Mouse (Mus musculus) cerebellum, adult 9-10 months (tissue): ENCODE results near the gene Cdkn2c.

Experiments used
- DNase-seq: peaks from one replicate; pipeline ENCODE4 v3.0.0; 2022

Cdkn2c gene

GRCm38 (mm10) chr4:109657021-109657850 lies 9.8 kb downstream of the Cdkn2c start:
- peak; percentile 21 for DNase-seq

DNA sequence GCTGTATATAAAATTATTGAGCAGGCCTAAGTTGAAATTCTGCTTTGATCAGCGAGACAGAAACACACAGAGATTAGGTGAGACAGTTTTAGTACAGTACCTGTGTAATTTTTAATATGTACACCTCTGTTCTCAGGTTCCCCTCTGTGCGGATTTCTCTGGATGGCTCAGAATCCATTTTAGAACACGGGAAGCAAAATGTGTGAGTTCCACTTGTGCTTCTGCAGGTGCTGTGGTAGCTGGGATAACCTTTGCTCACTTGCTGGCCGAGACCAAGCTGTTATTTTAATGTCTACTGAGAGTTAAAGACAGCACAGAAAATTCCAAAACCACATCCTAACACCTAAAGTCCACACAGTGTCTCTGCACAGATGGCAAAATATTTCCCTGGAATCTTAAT lies 10.7 kb downstream of the Cdkn2c start:
- no peak for DNase-seq

DNA sequence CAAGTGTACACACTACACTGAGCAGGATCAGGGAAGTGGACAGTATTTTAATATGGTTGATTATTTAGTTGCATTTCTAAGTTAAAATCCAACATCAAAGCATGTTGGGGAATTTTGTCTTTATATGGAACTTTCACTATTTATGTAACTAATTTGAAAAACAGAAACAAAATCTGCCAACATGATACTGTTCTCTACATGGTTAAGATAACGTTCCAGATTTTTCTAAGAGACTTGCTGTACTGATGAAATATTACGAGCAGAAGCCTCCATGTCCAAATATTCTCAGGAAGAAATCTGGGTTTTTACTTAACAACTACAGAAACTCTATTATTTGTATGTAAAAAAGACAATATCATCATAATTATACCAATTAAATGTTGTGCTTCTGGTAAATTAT lies 11.3 kb downstream of the Cdkn2c start:
- DNase-seq, result no peak

DNA sequence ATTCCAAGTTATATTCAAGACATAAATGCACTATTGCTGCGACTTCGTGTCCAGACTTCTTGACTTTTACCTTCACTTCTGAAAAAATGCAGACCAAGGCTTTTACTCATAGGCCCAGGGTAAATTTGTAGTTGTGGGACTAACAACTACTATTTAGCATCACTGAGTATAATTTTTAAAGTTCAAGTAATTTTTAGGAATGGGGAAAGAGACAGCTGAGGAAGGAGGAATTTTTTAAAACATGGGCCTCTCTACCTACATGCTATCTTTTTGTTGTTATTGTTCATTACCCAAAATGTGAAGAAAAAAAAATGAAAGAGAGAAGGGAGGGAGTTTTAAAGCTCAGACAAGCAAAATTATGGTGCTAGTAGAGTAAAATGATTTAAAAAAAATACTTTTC lies 12.3 kb downstream of the Cdkn2c start:
- no peak for DNase-seq

DNA sequence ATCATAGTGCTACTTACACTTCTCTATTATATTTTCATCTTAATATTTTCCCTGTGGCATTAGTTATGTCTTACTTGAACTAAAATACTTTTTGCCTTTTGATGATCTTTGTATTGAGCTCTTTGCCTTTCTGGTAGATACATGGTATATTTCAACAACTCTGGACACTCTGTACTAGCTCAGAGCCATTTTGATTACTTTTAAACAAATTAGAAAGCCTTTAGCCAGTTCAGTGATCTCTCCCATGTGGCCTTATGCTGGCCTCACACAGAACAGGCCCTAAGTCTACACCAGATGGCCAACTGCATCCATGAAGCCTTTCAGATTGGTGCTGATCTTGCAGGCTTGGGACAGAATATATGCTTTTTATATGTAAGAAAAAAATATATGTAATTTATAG lies 13.7 kb downstream of the Cdkn2c start:
- no peak for DNase-seq

DNA sequence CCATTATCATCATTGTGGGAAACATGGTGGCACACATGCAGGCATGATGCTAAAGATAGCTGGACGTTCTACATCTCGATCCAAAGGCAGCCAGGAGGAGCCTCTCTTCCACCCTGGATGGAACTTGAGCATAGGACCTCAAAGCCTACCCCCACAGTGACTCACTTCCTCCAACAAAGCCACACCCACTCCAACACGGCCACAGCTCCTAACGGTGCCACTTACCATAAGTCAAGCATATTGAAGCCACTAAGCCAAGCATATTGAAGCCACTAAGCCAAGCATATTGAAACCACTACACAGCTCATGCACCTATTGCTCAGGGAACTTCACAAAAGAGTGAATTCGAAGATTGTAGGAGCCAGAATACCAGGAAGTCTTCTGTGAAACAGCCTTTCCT lies 17.7 kb downstream of the Cdkn2c start:
- DNase-seq, result no peak

- DNase-seq, result no peak
Observed at GRCm38 (mm10) chr4:109647281-109647680, 19.7 kb downstream of the Cdkn2c start.

GRCm38 (mm10) chr4:109641451-109641850 lies 25.5 kb downstream of the Cdkn2c start:
- no peak for DNase-seq

GRCm38 (mm10) chr4:109640141-109640540 lies 26.8 kb downstream of the Cdkn2c start:
- no peak for DNase-seq

GRCm38 (mm10) chr4:109639356-109639755 lies 27.6 kb downstream of the Cdkn2c start:
- no peak for DNase-seq

GRCm38 (mm10) chr4:109634971-109635370 lies 32.0 kb downstream of the Cdkn2c start:
- DNase-seq, result no peak

DNA sequence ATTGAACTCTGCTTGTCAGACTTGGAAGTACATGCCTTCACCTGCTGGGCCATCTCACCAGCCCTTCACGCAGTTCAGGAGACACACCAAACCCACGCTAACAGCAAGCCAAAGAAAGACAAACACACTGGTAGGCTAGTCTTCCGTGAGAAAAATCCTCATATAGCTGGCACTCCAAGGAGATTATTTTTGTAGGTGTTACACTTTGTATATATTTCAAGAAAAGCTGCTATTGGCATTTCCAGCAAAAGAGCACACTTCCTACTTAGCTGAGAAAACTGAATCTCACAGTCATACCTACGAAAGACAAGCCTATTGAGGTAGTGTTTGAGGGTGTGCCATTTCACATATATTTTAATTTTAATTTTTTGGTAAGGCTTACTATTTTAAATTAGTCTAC lies 36.0 kb downstream of the Cdkn2c start:
- no peak for DNase-seq

- DNase-seq, result no peak
Observed at GRCm38 (mm10) chr4:109630215-109630614, 36.8 kb downstream of the Cdkn2c start.

- no peak for DNase-seq
Observed at GRCm38 (mm10) chr4:109612596-109612995, 54.4 kb downstream of the Cdkn2c start.
